Mouse (Mus musculus): ENCODE results near the gene Abr. TPM values are rescaled to one million over a fixed set of nuclear protein-coding genes. Genes with fewer than 3 reads are reported as not detected.

The Abr gene
- total RNA-seq, 4 experiments from 2014 or later: 21.9 to 28.6 (median 25.0) TPM

GRCm38 (mm10) chr11:76493811-76494274, 128.3 kb downstream of the Abr start:
- no peak for DNase-seq (ENCODE audit: low spot score)

- DNase-seq (ENCODE audit: low spot score): no peak
These were observed 128.9 kb downstream of the Abr start for GRCm38 (mm10) chr11:76493167-76493566.

- no peak for DNase-seq (ENCODE audit: low spot score)
These were observed 130.3 kb downstream of the Abr start for GRCm38 (mm10) chr11:76491817-76492216.

GRCm38 (mm10) chr11:76489407-76489806, 132.7 kb downstream of the Abr start:
- DNase-seq (ENCODE audit: low spot score): no peak

GRCm38 (mm10) chr11:76487024-76487423, 135.1 kb downstream of the Abr start:
- no peak for DNase-seq (ENCODE audit: low spot score)

GRCm38 (mm10) chr11:76484033-76484432, 138.1 kb downstream of the Abr start:
- no peak for DNase-seq (ENCODE audit: low spot score)

- no peak for DNase-seq (ENCODE audit: low spot score)
These were observed 138.9 kb downstream of the Abr start for GRCm38 (mm10) chr11:76483171-76483727.

GRCm38 (mm10) chr11:76482697-76483096, 139.4 kb downstream of the Abr start:
- DNase-seq (ENCODE audit: low spot score): no peak

- no peak for DNase-seq (ENCODE audit: low spot score)
These were observed 139.9 kb downstream of the Abr start for GRCm38 (mm10) chr11:76482183-76482582.

- DNase-seq (ENCODE audit: low spot score): no peak
These were observed 142.4 kb downstream of the Abr start for GRCm38 (mm10) chr11:76479729-76480128.

- DNase-seq (ENCODE audit: low spot score): no peak
These were observed 143.1 kb downstream of the Abr start for GRCm38 (mm10) chr11:76478676-76479655.

GRCm38 (mm10) chr11:76477095-76477525, 145.0 kb downstream of the Abr start:
- no peak for DNase-seq (ENCODE audit: low spot score)

GRCm38 (mm10) chr11:76476376-76477094, 145.6 kb downstream of the Abr start:
- no peak for DNase-seq (ENCODE audit: low spot score)

- DNase-seq (ENCODE audit: low spot score): no peak
These were observed 149.5 kb downstream of the Abr start for GRCm38 (mm10) chr11:76472617-76473016.

- no peak for DNase-seq (ENCODE audit: low spot score)
These were observed 152.7 kb downstream of the Abr start for GRCm38 (mm10) chr11:76469311-76469998.

GRCm38 (mm10) chr11:76468347-76468746, 153.8 kb downstream of the Abr start:
- DNase-seq (ENCODE audit: low spot score): no peak

GRCm38 (mm10) chr11:76467487-76468005, 154.6 kb downstream of the Abr start:
- no peak for DNase-seq (ENCODE audit: low spot score)

- no peak for DNase-seq (ENCODE audit: low spot score)
These were observed 155.0 kb downstream of the Abr start for GRCm38 (mm10) chr11:76467073-76467472.

GRCm38 (mm10) chr11:76465879-76466278, 156.2 kb downstream of the Abr start:
- no peak for DNase-seq (ENCODE audit: low spot score)

- no peak for DNase-seq (ENCODE audit: low spot score)
These were observed 160.4 kb downstream of the Abr start for GRCm38 (mm10) chr11:76461696-76462095.

GRCm38 (mm10) chr11:76461201-76461600, 160.9 kb downstream of the Abr start:
- no peak for DNase-seq (ENCODE audit: low spot score)
